Mouse (Mus musculus) c-Kit-positive CD71-negative TER-119-negative erythroid progenitor cells, embryonic 14.5 days (primary cell): ENCODE results near the gene Tanc1.
A peak's percentile ranks its signal among the peaks of the same experiment; 100 is the strongest.
"Not testable (repeated sequence)": the region's sequence is repeated elsewhere in the genome, so short reads cannot be mapped to it uniquely, and the experiment has no call there.

Experiments
- DNase-seq: peaks from one replicate; pipeline ENCODE4 v3.0.0-alpha.2; 2013; ENCODE audit warnings: low read depth

Tanc1 gene

DNA sequence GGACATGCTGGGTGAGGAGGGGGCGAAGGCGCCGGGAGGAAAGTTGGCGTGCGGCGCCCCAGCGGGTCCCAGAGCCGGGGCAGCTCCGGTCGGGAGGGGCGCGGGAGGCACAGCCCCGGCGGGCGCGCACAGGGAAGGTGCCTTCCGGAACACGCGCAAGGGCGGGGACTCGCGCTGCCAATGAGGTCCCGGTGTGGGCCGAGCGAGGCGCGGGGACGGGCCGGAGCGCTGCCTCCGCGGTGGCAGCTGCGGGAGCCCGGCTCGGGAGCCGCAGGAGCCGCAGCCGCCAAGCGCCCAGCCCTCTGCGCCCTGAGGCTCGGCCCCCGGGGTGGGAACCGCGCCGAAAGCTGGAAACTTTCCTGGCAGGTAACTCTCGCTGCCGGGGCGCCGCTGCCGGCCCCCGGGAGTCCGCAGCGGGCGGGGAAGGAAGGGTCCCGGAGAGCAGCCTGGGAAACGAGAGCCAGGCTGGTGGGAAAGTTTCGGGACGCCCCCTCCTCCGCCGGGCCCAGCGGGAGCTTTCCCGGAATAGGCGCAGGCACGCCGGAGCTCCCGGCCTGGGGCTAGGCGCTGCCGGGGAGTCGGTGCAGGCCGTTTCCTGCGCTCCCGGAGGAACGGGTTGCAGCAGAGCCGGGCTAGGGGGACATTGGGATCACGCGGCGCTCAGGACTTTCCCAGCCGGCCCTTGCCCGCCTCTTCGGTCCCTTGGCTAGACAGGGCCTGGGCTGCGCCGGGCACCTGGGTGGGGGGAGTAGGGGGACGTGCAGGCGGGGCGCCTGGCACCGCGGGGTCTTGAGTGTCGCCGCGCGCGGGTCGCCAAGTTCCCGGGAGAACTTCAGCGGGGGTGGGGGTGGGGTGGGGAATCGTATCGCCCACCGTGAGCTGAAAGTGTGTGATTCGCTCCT lies at the start of gene Tanc1:
Tanc1 (plus strand) TSS at position 212 of the 902 bp plus-strand sequence.
- DNase-seq: peak; percentile 32

- DNase-seq: no peak
These were observed 49.6 kb upstream of the Tanc1 start for GRCm38 (mm10) chr2:59562215-59562614.

- DNase-seq: no peak
These were observed 49.1 kb upstream of the Tanc1 start for GRCm38 (mm10) chr2:59562696-59563095.

GRCm38 (mm10) chr2:59564029-59564611 lies 47.7 kb upstream of the Tanc1 start:
- not testable (repeated sequence) for DNase-seq

DNA sequence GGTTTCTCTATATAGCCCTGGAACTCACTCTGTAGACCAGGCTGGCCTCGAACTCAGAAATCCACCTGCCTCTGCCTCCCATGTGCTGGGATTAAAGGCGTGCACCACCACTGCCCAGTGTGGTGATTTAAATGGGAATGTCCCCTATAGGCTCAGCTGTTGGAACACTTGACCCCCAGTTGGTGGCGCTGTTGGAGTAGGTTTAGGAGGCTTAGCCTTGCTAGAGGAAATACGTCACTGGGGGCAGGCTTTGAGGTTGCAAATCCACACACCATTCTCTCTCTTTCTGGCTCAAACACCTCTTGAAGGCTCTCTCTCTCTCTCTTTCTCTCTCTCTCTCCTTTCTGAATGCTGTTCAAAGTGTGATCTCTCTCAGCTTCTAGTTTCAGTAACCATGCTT lies 46.9 kb upstream of the Tanc1 start:
- DNase-seq: no peak

GRCm38 (mm10) chr2:59580939-59581338 lies 30.9 kb upstream of the Tanc1 start:
- DNase-seq: no peak

DNA sequence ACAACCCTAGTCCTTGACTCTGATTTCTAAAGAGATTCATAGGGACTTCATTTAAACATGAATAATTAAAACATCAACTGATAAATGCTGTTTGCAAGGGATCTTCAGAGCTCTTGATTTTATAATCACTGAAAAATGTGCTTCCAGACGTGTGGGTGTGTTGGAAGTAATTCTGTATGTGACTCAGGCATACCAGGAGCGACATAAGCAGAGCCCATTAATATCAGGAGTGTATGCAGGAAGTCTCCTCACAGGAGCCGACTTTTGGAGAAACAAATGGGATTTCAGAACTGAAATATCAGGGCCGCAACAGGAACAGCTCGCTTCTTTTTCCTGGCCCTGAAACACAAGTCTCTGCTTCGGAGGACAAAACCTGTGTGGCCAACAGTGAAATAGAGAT lies 27.9 kb upstream of the Tanc1 start:
- DNase-seq: no peak

DNA sequence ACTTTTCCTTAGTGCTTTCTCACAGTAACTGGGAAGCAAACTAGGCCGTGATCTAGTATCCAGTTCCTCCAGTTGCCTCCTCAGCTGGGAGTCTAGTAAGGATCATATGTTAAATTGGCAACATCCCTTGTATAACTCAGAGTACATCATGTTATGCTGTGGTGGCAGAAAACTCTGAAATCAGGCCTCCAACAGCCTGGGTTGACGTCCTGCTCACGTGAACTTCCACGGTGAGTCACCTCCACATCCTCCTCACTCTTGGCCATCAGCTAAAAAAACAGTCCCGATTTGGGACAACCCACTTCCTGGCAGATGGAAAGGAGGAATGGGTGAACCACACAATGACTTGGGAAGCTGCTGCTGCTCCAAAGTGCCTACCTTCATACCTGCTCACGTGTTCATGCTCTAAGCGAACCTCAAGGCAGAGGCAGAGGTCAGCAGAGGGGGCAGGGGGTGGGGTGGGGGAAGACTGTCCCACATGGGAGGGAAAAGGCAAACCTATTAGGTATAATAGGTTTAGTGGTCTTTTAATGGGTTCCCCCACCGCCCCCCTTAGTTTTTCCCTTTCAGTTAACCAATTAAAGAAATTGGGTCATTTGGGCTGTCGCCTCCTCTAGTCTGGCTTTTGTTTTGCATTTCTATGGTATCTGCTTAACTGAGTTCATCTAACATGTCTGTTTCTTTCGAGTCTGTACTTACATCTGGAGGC lies 24.3 kb upstream of the Tanc1 start:
- DNase-seq: no peak

GRCm38 (mm10) chr2:59588096-59588405 lies 23.8 kb upstream of the Tanc1 start:
- DNase-seq: no peak

DNA sequence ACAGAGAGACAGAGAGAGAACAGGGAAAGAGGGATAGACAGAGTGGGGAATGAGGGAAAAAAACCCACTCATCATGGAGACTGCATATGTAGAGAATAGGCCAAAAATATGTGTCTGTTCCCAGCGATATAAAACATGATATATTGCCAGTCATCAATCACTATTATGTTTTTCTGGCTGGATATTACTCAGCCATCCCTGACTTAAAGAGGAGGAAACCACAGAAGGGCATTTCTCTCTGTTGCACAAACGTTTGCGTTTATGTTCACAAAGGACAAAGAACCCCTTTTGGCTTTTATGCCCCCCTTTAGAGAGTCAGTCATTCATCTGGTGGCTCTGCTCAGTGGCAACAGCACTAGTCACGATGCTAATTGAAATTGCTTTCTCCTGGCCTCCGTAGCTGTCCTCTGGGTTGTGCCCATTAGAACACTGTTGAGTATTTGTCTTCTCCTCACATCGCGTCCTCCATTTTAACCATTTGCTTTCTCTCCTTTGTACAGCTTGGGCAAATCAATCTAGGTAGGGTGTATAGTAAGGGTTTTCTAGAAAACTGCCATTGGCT lies 18.4 kb upstream of the Tanc1 start:
- DNase-seq: no peak

- no peak for DNase-seq
These were observed 17.7 kb upstream of the Tanc1 start for GRCm38 (mm10) chr2:59594095-59594494.

GRCm38 (mm10) chr2:59596545-59596944 lies 15.3 kb upstream of the Tanc1 start:
- no peak for DNase-seq

DNA sequence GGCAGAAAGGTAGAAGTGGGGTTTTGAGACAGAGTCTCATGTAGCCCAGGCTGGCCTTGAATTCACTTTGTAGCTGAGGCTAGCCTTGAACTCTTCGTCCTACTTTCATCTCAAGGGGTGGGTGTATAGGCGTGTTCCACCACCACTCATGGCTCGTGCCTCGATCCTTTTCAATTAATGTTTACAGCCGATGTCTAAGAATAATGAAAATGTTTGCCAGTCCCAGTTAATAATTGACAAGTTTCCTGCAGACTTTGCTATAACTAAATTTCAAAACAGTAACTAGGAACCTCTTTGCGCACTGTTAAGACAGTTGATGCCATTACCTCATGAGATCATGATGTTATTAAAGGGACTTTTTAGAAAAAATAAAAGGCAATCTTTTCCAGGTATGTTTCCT lies 13.6 kb upstream of the Tanc1 start:
- no peak for DNase-seq

- no peak for DNase-seq
These were observed 12.9 kb upstream of the Tanc1 start for GRCm38 (mm10) chr2:59598894-59599293.

- DNase-seq: no peak
These were observed 12.3 kb upstream of the Tanc1 start for GRCm38 (mm10) chr2:59599338-59600111.

- DNase-seq: no peak
These were observed 11.6 kb upstream of the Tanc1 start for GRCm38 (mm10) chr2:59600123-59600840.

DNA sequence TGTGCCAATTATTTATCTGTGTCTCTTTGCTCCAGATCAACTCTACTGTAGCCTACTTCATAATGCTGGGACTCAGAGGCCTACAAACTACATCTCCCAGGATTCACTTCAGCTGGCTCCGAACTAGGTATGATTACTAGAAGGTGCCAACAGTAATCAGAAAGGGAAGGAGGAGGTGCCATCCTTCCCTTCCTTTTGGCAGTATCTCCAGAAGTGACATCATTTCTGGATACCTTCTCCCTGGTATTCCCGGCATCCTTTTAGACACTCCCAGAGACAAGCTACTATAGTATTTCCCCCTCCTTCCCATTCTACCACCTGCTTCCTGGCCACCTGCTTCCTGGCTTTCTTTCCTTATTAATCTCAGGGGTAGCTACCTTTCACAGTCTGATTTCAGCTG lies 10.9 kb upstream of the Tanc1 start:
- no peak for DNase-seq

GRCm38 (mm10) chr2:59601452-59601851 lies 10.4 kb upstream of the Tanc1 start:
- DNase-seq: no peak

- no peak for DNase-seq
These were observed 2.9 kb upstream of the Tanc1 start for GRCm38 (mm10) chr2:59608958-59609357.

- no peak for DNase-seq
These were observed 529 bp upstream of the Tanc1 start for GRCm38 (mm10) chr2:59611216-59611810.
